Mouse (Mus musculus): ENCODE results near the gene Spats2.
A peak's percentile ranks its signal among the peaks of the same experiment; 100 is the strongest.
"Not testable (repeated sequence)": the region's sequence is repeated elsewhere in the genome, so short reads cannot be mapped to it uniquely, and the experiment has no call there.

Gene Spats2

DNA sequence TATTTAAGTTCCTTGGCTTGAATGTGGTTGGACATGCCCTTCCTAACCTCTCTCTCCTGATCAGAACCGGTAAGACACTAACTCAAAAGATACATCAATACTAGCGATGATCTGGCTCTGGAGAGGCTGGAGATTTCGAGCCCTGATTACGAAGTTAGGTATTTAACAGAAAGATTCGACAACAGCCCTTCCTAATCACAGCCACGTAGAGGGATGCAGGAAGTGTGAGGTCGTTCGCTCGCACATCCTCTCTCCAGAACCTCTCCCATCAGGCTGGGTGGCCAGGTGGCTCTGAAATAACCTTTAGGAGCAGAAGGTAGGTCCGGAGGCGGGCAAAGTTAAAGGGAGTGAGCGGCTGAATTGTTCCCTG lies at the start of gene Spats2:
Gene Spats2 (plus strand): TSS at position 206 of the 370 bp plus-strand sequence.
- DNase-seq (ENCODE audit: low spot score) = no peak

DNA sequence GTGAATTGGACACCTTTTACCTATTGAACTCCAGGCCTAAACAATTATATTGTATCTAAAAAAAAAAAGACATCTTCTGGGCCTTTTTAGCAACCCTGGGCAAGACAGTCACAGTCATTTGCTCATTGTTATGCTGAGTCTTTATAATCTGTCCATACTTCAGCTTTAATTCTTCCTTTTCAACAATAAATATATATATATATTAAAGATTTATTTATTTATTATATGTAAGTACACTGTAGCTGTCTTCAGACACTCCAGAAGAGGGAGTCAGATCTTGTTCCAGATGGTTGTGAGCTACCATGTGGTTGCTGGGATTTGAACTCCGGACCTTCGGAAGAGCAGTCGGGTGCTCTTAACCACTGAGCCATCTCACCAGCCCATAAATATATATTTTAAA lies 49.7 kb upstream of the Spats2 start:
- not testable (repeated sequence) for DNase-seq (ENCODE audit: low spot score)

GRCm38 (mm10) chr15:99078181-99078910 lies 47.4 kb upstream of the Spats2 start:
- no peak for DNase-seq (ENCODE audit: low spot score)

GRCm38 (mm10) chr15:99079804-99080203 lies 45.9 kb upstream of the Spats2 start:
- no peak for DNase-seq (ENCODE audit: low spot score)

GRCm38 (mm10) chr15:99082322-99082721 lies 43.4 kb upstream of the Spats2 start:
- DNase-seq (ENCODE audit: low spot score) = no peak

GRCm38 (mm10) chr15:99082840-99083239 lies 42.9 kb upstream of the Spats2 start:
- no peak for DNase-seq (ENCODE audit: low spot score)

- peak; percentile 48 for DNase-seq (ENCODE audit: low spot score)
Measured at GRCm38 (mm10) chr15:99083258-99083657, 42.5 kb upstream of the Spats2 start.

GRCm38 (mm10) chr15:99083867-99084557 lies 41.7 kb upstream of the Spats2 start:
- no peak for DNase-seq (ENCODE audit: low spot score)

DNA sequence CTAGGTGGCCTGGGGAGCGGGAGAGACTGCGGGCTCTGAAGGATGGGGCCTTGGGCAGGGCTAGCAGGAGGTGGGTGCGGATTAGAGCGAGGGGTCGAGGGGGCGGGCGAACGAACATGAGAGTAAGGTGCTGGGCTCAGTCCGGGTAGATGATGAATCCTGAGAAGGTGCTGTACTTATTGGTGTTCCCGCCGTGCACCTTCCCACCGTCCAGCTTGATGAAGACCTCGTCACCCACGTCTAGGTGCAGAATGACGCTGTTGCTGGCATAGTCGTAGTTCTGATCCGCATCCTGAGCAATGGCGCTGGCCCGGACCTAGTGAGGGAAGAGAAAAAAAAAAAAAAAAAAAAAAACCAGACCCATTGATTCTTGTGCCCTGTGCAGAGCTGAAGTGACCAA lies 41.1 kb upstream of the Spats2 start:
- no peak for DNase-seq (ENCODE audit: low spot score)

DNA sequence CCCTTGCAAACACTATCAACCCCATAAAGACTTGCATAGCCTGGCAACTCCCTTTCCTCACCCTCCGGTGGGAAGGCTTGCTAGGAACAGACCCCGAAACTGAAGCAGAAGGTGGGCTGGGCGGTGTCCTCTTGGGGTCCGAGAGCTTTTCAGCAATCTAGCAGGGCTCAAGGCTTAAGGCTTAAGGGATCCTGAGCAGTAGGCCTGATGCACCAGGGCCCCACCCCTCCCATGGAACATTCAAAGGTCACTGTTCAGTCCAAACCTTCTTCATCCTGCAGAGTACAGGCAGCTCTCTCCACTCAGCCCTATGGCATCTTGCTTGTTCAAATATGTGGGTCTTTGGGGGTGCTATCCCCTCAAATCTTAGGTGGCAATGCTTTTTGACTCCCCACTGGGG lies 39.7 kb upstream of the Spats2 start:
- DNase-seq (ENCODE audit: low spot score) = no peak

- no peak for DNase-seq (ENCODE audit: low spot score)
Measured at GRCm38 (mm10) chr15:99087253-99088075, 38.3 kb upstream of the Spats2 start, which contains the start of gene C1ql4. TSS of gene C1ql4 (minus strand) at chr15:99087817.

DNA sequence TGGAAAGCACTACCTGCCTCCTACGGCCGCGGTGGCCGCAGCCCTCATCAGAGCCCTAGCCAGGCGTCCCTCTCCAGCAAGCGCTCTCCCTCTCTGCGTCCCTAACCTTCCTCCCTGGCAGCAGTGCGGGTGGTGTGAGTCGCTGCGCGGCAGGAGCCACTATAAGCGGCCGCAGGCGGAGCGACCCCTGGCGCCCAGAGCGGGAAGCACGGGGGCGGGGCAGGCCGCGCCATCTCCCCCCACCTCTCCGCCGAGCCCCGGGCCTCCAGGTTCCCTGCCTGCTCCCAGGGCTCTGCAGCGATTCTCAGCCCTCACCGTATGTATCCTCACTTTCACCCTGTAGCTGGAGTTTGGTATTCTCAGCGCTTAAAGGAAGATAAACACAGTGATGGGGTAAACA lies 37.4 kb upstream of the Spats2 start:
- DNase-seq (ENCODE audit: low spot score) = peak; percentile 81

GRCm38 (mm10) chr15:99089069-99089468 lies 36.6 kb upstream of the Spats2 start:
- DNase-seq (ENCODE audit: low spot score) = no peak

DNA sequence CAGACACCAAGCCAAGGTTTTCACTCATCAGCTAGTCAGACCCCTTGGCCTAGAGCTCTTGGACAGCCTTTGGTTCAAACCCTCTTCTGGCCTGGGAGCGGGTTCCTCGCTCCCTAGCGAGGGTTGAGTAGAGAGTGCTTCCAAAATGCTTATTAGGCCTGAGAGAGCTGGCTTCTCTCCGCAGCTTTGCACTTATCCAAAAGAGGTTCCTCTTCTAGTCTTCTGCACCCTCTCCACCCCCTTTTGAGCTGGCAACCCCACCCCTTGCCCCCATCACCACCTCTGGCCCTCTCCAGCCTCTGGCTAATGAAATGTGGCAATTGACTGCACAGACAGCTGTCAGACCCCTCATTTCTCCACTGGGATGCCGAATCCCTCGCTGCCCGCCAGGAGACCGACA lies 32.8 kb upstream of the Spats2 start, which contains the start of gene Dnajc22:
Gene Dnajc22 (plus strand): TSS at position 301 of the 400 bp plus-strand sequence.
- DNase-seq (ENCODE audit: low spot score) = no peak

DNA sequence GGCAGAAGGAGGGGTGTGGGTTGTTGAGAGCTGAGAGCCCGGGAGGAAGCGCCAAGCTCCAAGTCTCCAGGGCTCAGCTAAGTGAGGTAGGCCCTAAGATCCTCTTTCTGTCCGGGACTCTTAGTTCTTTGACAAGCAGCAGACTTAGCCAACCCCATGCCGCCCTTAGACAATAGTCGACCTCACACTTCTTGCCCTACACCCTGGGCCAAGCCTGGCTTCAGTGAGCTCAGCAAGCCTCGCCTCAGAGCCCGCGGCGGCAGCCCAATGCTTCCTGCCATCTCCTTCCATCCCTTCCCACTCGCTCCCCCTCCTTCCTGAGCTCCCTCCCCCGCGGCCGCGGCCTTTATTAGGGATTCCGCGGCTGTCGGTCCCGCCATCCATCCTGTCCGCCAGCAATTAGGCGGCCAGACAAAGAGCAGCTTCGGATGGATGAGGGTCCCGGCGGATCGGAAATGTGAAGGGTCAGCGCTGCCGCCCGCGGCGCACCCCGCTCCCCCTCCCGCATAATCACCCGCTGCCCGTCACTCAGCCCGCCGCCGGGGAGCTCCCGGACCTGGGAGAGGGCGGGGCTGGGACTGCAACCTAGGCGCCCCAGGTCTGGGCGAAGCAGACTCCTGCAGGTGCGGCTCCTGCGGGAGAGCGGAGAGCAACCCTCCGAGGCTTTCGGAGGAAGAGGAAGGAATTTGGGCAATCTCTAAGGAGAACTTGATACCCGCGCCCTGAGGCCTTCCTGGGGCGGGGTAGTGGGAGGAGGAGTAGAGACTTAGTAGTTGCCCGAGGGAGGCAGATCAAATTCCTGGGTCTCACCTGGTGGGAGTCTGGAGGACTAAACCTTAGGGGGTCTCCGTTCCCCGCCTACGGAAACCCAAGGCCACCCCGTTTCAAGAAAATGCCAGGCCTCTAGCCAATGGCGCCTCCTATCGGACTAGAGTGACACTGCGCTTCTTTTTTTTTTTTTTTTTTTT lies 32.1 kb upstream of the Spats2 start:
- DNase-seq (ENCODE audit: low spot score) = no peak

DNA sequence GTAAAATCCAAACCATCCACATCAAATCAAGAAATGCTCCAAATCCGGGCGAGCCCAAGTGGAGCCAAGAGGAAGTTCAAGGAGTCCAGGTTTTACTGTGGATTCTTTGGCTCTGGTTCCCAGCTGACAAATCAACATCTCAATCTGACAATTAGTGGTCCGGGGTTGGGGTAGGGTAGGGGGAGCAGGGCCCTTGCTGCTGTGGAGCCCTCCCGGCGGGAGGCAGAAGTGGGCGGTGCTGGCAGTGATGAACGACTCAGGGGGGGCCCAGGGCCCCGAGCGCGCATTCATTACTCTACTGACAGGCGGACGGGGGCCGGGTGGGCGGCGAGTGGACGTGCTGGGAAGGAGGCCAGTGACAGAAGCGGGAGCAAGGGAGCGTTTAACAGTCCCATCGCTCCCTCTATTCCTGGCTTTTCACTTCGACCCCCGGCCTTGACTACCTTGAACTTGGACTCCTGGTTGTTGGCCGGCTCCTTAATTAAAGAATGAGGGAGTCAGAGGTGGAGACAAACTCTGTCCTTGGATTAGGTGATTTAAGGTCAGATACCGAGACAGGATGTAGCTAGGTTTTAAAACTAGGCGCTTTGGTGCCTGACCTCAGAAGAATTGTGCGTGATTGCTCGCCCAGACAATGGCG lies 31.0 kb upstream of the Spats2 start:
- DNase-seq (ENCODE audit: low spot score) = no peak

DNA sequence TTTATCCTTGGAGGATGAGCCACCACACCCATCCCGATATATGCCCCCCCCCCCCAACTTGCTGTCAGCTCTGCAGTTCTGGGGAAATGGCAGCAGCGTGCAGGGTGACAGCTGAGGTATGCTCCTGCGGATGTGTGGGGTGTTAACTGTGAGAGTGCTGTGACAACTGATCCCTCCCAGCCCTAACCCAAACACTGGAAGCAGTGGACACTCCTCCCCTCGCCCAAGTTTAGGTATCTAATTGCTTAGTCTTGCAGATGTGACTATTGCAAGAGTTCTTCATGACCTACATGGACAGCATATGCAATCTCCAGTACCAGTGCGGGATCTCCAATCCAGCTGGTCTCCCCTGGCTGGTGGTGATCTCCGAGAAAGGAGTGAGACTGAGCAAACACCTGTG lies 30.4 kb upstream of the Spats2 start:
- no peak for DNase-seq (ENCODE audit: low spot score)

- no peak for DNase-seq (ENCODE audit: low spot score)
Measured at GRCm38 (mm10) chr15:99096061-99096793, 29.5 kb upstream of the Spats2 start.

DNA sequence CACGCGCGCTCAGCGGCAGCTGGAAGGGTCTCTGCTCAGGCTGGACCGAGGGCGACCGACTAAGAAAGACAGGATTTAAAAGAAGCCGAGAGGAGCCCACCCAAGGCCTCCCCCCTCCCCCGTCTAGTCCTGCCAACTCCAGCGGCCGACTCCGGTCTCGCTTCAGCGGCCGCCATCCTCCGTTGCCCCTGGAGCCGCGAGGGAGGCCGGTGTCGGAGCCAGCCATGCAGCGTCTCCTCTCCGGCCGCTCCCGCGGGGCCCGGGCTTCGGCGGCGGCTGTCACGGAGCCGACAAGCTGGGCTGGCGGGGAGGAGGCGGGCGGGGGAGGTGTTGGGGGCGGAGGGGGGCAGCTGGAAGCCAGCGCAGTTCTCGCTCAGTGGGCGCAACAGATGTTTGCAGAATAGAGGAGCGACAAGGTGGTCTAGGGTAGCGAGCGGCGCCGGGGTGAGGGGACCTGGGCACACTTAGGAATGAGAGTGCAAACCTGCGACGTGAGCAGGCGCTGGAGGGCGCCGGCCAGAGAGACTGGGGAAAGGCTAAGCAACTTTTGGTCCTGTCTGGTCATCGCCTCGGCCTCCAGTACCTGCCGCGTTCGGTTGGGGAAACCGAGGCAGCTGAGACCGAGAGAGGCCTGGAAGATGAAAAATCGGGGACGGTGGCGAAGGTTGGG lies 28.8 kb upstream of the Spats2 start:
- DNase-seq (ENCODE audit: low spot score) = peak; percentile 38

All from urinary bladder, postnatal 14 days (tissue).